Mouse (Mus musculus) liver, adult 2 months (tissue): ENCODE data around the gene Oat.

ENCODE experiments used
- CTCF ChIP-seq: fragments of 200-500 bp; IDR thresholded peaks from 2 replicates; pipeline ENCODE4 v1.5.1; 2011; ENCODE audit warnings: low read depth, low read length, control low read depth
- POLR2A ChIP-seq: fragments of 200-500 bp; IDR thresholded peaks from 2 replicates; pipeline ENCODE4 v1.6.1; 2011; ENCODE audit warnings: low read length, control low read depth; ENCODE audit not compliant: insufficient read depth; ENCODE audit errors: extremely low read depth

- no peak for TF ChIP-seq CTCF
- TF ChIP-seq POLR2A, result no peak
Observed at GRCm38 (mm10) chr7:132576891-132577290, 693 bp upstream of the Oat start.
